Mouse (Mus musculus) gastrocnemius, postnatal 14 days (tissue): Measurements from ENCODE around the gene Serpinf2. TPM values are rescaled to one million over a fixed set of nuclear protein-coding genes. Genes with fewer than 3 reads are reported as not detected.

Experiments used
- DNase-seq: peaks from one replicate; pipeline ENCODE4 v3.0.0; 2021; ENCODE audit warnings: mixed read lengths
- intact Hi-C: fragments of 180-260 bp; cut with DNase I; formaldehyde crosslinking; loops from one replicate; pipeline ENCODE4 v1.15.1; 2025; ENCODE audit warnings: low total_unique reads
- total RNA-seq, 2 experiments: library from RNA; stranded (reverse); gene quantifications; 2 replicates each; pipeline ENCODE4 v1.2.3; 2021

Gene Serpinf2
- total RNA-seq, 2 experiments from 2014 or later, result not detected

- intact Hi-C loops, result no loop called here
- DNase-seq, result no peak
These were observed 587 bp downstream of the Serpinf2 start for GRCm38 (mm10) chr11:75438804-75439203.

GRCm38 (mm10) chr11:75438194-75438593, 1.2 kb downstream of the Serpinf2 start:
- no peak for DNase-seq
- intact Hi-C loops, result no loop called here

GRCm38 (mm10) chr11:75434138-75434537, 5.3 kb downstream of the Serpinf2 start:
- intact Hi-C loops, result no loop called here
- no peak for DNase-seq

GRCm38 (mm10) chr11:75431307-75431706, 8.1 kb downstream of the Serpinf2 start:
- intact Hi-C loops, result no loop called here
- peak; percentile 86 for DNase-seq

GRCm38 (mm10) chr11:75429019-75429705, 10.2 kb downstream of the Serpinf2 start:
- intact Hi-C loops, result no loop called here
- no peak for DNase-seq

- intact Hi-C loops, result no loop called here
These were observed 14.9 kb downstream of the Serpinf2 start for GRCm38 (mm10) chr11:75424459-75424858.

GRCm38 (mm10) chr11:75424033-75424432, 15.4 kb downstream of the Serpinf2 start:
- DNase-seq, result no peak
- intact Hi-C loops, result no loop called here

More at GRCm38 (mm10) chr11:75424459-75424858, 14.9 kb downstream of the Serpinf2 start:
- DNase-seq, result no peak

- no peak for DNase-seq
- intact Hi-C loops, result no loop called here
These were observed 16.3 kb downstream of the Serpinf2 start for GRCm38 (mm10) chr11:75423091-75423490.

- intact Hi-C loops, result no loop called here
- DNase-seq, result no peak
These were observed 17.2 kb downstream of the Serpinf2 start, which contains the start of gene Serpinf1 for GRCm38 (mm10) chr11:75422013-75422792. TSS of gene Serpinf1 (minus strand) at chr11:75422701.

- peak; percentile 49 for DNase-seq
- intact Hi-C loops, result no loop called here
These were observed 17.9 kb downstream of the Serpinf2 start for GRCm38 (mm10) chr11:75421375-75422012.

- intact Hi-C loops, result no loop called here
- no peak for DNase-seq
These were observed 18.5 kb downstream of the Serpinf2 start for GRCm38 (mm10) chr11:75420810-75421374.

- no peak for DNase-seq
- intact Hi-C loops, result no loop called here
These were observed 19.4 kb downstream of the Serpinf2 start for GRCm38 (mm10) chr11:75420037-75420436.

GRCm38 (mm10) chr11:75415994-75416393, 23.4 kb downstream of the Serpinf2 start:
- intact Hi-C loops, result no loop called here
- no peak for DNase-seq

GRCm38 (mm10) chr11:75415096-75415495, 24.3 kb downstream of the Serpinf2 start:
- intact Hi-C loops, result no loop called here
- no peak for DNase-seq

- intact Hi-C loops, result no loop called here
- DNase-seq, result no peak
These were observed 28.8 kb downstream of the Serpinf2 start for GRCm38 (mm10) chr11:75410591-75410990.

GRCm38 (mm10) chr11:75409679-75410575, 29.5 kb downstream of the Serpinf2 start:
- intact Hi-C loops, result loop anchor here (10.0 kb wide), 1 partner anchor 95 kb away; no protein-coding TSS in a partner anchor
- DNase-seq, result no peak

GRCm38 (mm10) chr11:75406865-75407264, 32.5 kb downstream of the Serpinf2 start:
- intact Hi-C loops, result loop anchor here (10.0 kb wide), 1 partner anchor 98 kb away; no protein-coding TSS in a partner anchor
- peak; percentile 35 for DNase-seq

- no peak for DNase-seq
- intact Hi-C loops, result loop anchor here (10.0 kb wide), 1 partner anchor 99 kb away; no protein-coding TSS in a partner anchor
These were observed 33.3 kb downstream of the Serpinf2 start for GRCm38 (mm10) chr11:75406104-75406503.

- DNase-seq, result no peak
- intact Hi-C loops, result loop anchor here (10.0 kb wide), 1 partner anchor 100 kb away; no protein-coding TSS in a partner anchor
These were observed 34.6 kb downstream of the Serpinf2 start for GRCm38 (mm10) chr11:75404801-75405200.
